8 mouse cellular contexts compared by ENCODE assay signal in the genomic region with DNA sequence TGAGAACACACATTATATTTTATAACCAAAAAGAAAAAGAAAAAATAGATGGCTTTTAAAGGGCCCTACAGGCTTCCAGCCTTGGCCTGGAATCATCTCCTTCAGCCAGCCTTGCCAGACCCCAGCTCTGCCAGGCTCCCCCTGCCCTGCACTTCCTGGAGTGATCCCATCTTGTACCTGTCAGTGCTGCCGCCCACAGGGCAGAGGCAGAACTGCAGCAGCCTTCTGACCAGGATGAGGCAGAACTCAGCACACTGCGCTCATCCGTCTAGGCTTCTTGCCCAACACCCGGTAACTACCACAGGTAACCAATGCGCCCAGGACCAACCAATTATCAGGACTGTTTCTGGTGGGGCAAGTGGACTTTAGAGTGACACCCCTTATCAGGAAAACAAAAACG. TPM values are rescaled to one million over a fixed set of nuclear protein-coding genes. Genes with fewer than 3 reads are reported as not detected.
A peak's percentile ranks its signal among the peaks of the same experiment; 100 is the strongest.
DNase-seq lines count a peak whose midpoint lies in the region; ATAC-seq and TF ChIP-seq lines count a peak whose summit lies in the region.

No protein-coding gene starts in this region.

- no peak for ATAC-seq in kidney, embryonic 15.5 days (replicated peaks; ENCODE audit: low FRiP score)
- 0 out of 2 replicates have a peak, but pooled peaks have one; percentile 27 for ATAC-seq in forebrain, embryonic 12.5 days (ENCODE audit: low FRiP score)
- ATAC-seq in neural tube, embryonic 11.5 days (ENCODE audit: insufficient read depth, low FRiP score, low TSS enrichment) = no peak
- ATAC-seq in activated CD4-positive, CD25-positive, alpha-beta regulatory T cell, adult 4 months = no peak

- no peaks in the 10 kb centered on the region for H3K36me3 ChIP-seq in kidney, embryonic 15.5 days
- H3K36me3 ChIP-seq in ES-Bruce4 (ENCODE audit: control insufficient read depth, insufficient read depth, low read length, poor library complexity, severe bottlenecking) = no peaks in the 10 kb centered on the region
- no peaks in the 10 kb centered on the region for H3K36me3 ChIP-seq in forebrain, embryonic 12.5 days (replicated peaks)
- no peaks in the 10 kb centered on the region for H3K36me3 ChIP-seq in neural tube, embryonic 11.5 days (ENCODE audit: control insufficient read depth, insufficient read depth, low read length)

- H3K4me2 ChIP-seq in kidney, embryonic 15.5 days = no peak overlapping the region
- no peak overlapping the region for H3K4me2 ChIP-seq in forebrain, embryonic 12.5 days
- H3K4me2 ChIP-seq in neural tube, embryonic 11.5 days (ENCODE audit: low read depth) = no peak overlapping the region

- no peak overlapping the region for H3K4me3 ChIP-seq in kidney, embryonic 15.5 days (replicated peaks)
- H3K4me3 ChIP-seq in ES-Bruce4 (ENCODE audit: low read depth, low read length) = no peak overlapping the region
- H3K4me3 ChIP-seq in forebrain, embryonic 12.5 days (replicated peaks) = no peak overlapping the region
- H3K4me3 ChIP-seq in neural tube, embryonic 11.5 days (ENCODE audit: low read depth, low read length) = no peak overlapping the region

- TF ChIP-seq EP300 in ES-Bruce4 (IDR thresholded peaks at IDR 0.05; ENCODE audit: insufficient read depth, low read depth, low read length) = no peak

- DNase-seq in kidney, adult 11 months = peak; percentile 22
- DNase-seq in brain, adult 2 months (ENCODE audit: low read depth, low spot score) = peak; percentile 74
- DNase-seq in kidney, postnatal 25 days = peak; percentile 58 to 64
- DNase-seq in neural tube, embryonic 11.5 days (ENCODE audit: low spot score) = peak; percentile 64

- no peaks in the 10 kb centered on the region for H3K27me3 ChIP-seq in kidney, embryonic 15.5 days
- no peaks in the 10 kb centered on the region for H3K27me3 ChIP-seq in ES-Bruce4 (ENCODE audit: control insufficient read depth, insufficient read depth, low read length, poor library complexity, severe bottlenecking)
- peaks cover 37% of the 10 kb centered on the region for H3K27me3 ChIP-seq in forebrain, embryonic 12.5 days
- no peaks in the 10 kb centered on the region for H3K27me3 ChIP-seq in neural tube, embryonic 11.5 days (ENCODE audit: control insufficient read depth, insufficient read depth, low read length)

- WGBS in kidney, embryonic 15.5 days = 52% methylated on average over 6 of the region's 6 CpGs
- 46% methylated on average over 6 of the region's 6 CpGs for WGBS in forebrain, embryonic 12.5 days
- 35% methylated on average over 6 of the region's 6 CpGs for WGBS in neural tube, embryonic 11.5 days

- H3K9me3 ChIP-seq in kidney, embryonic 15.5 days (replicated peaks) = no peaks in the 10 kb centered on the region
- H3K9me3 ChIP-seq in ES-Bruce4 (replicated peaks; ENCODE audit: control insufficient read depth, insufficient read depth, low read length, poor library complexity, severe bottlenecking) = no peaks in the 10 kb centered on the region
- H3K9me3 ChIP-seq in forebrain, embryonic 12.5 days = no peaks in the 10 kb centered on the region
- H3K9me3 ChIP-seq in neural tube, embryonic 11.5 days (ENCODE audit: control insufficient read depth, low read length) = no peaks in the 10 kb centered on the region

- TF ChIP-seq POLR2A in ES-Bruce4 (IDR thresholded peaks at IDR 0.05; ENCODE audit: insufficient read depth, low read length) = no peak

- peak; percentile 85 for TF ChIP-seq CTCF in ES-Bruce4 (IDR thresholded peaks at IDR 0.05; ENCODE audit: low read depth, low read length)

- H3K9ac ChIP-seq in kidney, embryonic 15.5 days = no peak overlapping the region
- H3K9ac ChIP-seq in ES-Bruce4 (ENCODE audit: low read depth, poor library complexity, severe bottlenecking) = no peak overlapping the region
- H3K9ac ChIP-seq in forebrain, embryonic 12.5 days = no peak overlapping the region
- no peak overlapping the region for H3K9ac ChIP-seq in neural tube, embryonic 11.5 days (ENCODE audit: low read length)

- H3K27ac ChIP-seq in kidney, embryonic 15.5 days = no peak overlapping the region
- H3K27ac ChIP-seq in ES-Bruce4 (ENCODE audit: insufficient read depth, low read length) = no peak overlapping the region
- H3K27ac ChIP-seq in forebrain, embryonic 12.5 days = no peak overlapping the region
- no peak overlapping the region for H3K27ac ChIP-seq in neural tube, embryonic 11.5 days (ENCODE audit: low read depth, low read length)

- H3K4me1 ChIP-seq in kidney, embryonic 15.5 days = 0 out of 2 replicates have a peak, but pooled peaks cover 3% of the 10 kb centered on the region
- H3K4me1 ChIP-seq in ES-Bruce4 (ENCODE audit: control insufficient read depth, insufficient read depth, low read length) = no peaks in the 10 kb centered on the region
- H3K4me1 ChIP-seq in forebrain, embryonic 12.5 days = peaks cover 7% of the 10 kb centered on the region
- H3K4me1 ChIP-seq in neural tube, embryonic 11.5 days (ENCODE audit: control insufficient read depth, insufficient read depth, low read length) = peaks cover 3% of the 10 kb centered on the region; the same call in 1 of the 2 replicates

RNA-seq across cellular contexts. Expression of a gene that starts 22.0 kb away (rescaled TPM):
- 3.2 and 4.5 TPM in 2 replicates for polyA plus RNA-seq in kidney, embryonic 15.5 days (2015; fragmentation: Nextera tagmentation; extraction: Ambion mirVana)
- 1.0 and 1.7 TPM in 2 replicates for polyA plus RNA-seq in ES-Bruce4 (2011; ENCODE audit: insufficient read depth, insufficient read length, low read depth, missing spikeins)
- polyA plus RNA-seq in forebrain, embryonic 12.5 days (2016; fragmentation: Nextera tagmentation; extraction: Ambion mirVana) = 9.4 and 10.5 TPM in 2 replicates
- polyA plus RNA-seq in neural tube, embryonic 11.5 days (2014; fragmentation: Nextera tagmentation; extraction: Ambion mirVana) = 12.2 and 14.7 TPM in 2 replicates
- not detected for polyA plus RNA-seq in activated CD4-positive, CD25-positive, alpha-beta regulatory T cell, adult 4 months (2017; shearing (Covaris generic))

Comparison
In these comparisons a context has a peak if more than half of its experiments do, and no peak if none do; other contexts are left out.
1. DNase-seq: peak in every context shown above with its lines; median percentile 74 in brain, adult 2 months; 64 in neural tube, embryonic 11.5 days; 61 in kidney, postnatal 25 days; 22 in kidney, adult 11 months.